Mouse (Mus musculus): ENCODE results near the gene Tex19.2.

DNA sequence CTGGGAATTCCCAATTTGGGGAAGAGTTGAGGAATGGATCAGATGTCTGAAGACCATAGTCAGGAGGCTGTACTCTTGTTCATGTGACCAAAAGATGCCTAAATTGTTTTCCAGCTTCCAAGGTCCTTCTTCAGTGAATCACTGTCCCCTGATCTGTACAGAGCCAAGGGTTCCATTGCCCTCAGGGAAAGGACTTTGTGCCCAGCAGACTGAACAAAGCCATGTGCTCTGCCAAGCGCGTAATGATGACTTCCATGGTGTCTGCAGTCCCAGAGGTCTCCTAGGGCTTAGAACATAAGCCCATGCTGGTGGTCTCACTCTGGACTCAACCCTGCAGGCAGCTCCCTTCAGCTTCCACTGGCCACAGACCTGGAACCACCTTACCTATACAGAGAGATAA, 50.6 kb downstream of the Tex19.2 start:
- TF ChIP-seq CTCF (conservative IDR thresholded peaks at IDR 0.05 in 1 of 2, IDR thresholded peaks at IDR 0.05 in 1 of 2; ENCODE audit: low read depth in 2 of 2, low read length in 2 of 2) (no peak), MEF2A (IDR thresholded peaks at IDR 0.05; ENCODE audit: borderline replicate concordance, low read depth, low read length) (no peak)

Measured in CH12.LX (cell line).